Mouse (Mus musculus): ENCODE results near the gene Dlg2. TPM values are rescaled to one million over a fixed set of nuclear protein-coding genes. Genes with fewer than 3 reads are reported as not detected.

Dlg2 gene
- polyA plus RNA-seq, 1 experiment from 2014 or later: 14.2 TPM

DNA sequence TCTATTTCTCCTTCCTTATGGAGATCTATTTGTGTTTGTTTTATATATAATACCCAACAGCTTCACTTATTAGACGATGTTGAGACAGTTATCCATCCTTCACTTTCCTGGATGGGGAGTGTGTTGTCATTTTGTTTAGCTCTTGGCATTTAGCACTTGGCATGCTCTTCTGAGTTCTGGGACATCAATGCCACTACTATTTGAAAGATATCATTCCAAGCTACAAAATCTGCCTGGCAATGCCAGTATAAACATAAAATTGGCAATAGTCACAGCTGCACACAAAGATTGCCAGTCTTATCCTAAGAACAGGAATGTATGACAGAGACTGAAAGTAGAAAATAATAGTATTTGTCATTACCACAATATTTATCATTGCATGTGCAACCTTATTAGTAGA lies 735.8 kb downstream of the Dlg2 start:
- Histone ChIP-seq H3K27ac (ENCODE audit: poor library complexity, severe bottlenecking) (no peak overlapping the region), H3K4me2 (no peak overlapping the region), H3K9ac (no peak overlapping the region), H3K27me3 (replicated peaks) (no peaks in the 10 kb centered on the region), H3K4me3 (no peak overlapping the region), H3K9me3 (replicated peaks) (no peaks in the 10 kb centered on the region), H3K4me1 (replicated peaks) (no peaks in the 10 kb centered on the region), H3K36me3 (no peaks in the 10 kb centered on the region)
- 79% methylated on average over 1 of the region's 1 CpGs for WGBS
- no peak for ATAC-seq (ENCODE audit: insufficient number of reproducible peaks, low FRiP score)

DNA sequence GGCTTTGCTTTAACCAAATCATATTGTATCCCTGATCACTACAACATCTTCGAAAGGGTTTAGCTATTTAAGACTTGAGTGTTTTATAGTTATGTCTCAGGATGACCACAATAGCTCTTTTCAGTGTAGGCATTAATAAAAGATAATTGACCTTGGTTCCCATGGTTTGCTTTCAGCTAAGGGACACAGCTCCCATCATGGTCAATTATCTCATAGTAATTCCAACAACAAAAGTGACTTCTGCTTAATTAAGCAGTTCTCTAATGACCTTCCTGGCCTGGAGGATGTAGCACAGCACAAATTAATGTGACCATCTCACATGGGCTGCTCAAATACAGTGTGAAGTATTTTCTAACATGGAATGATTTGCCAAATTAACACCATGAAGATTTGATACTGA lies 738.4 kb downstream of the Dlg2 start:
- ATAC-seq (ENCODE audit: insufficient number of reproducible peaks, low FRiP score): no peak
- H3K9ac ChIP-seq: no peak overlapping the region
- H3K4me2 ChIP-seq: no peak overlapping the region
- no peaks in the 10 kb centered on the region for H3K9me3 ChIP-seq (replicated peaks)
- no peaks in the 10 kb centered on the region for H3K27me3 ChIP-seq (replicated peaks)
- H3K4me1 ChIP-seq (replicated peaks): no peaks in the 10 kb centered on the region
- H3K36me3 ChIP-seq: no peaks in the 10 kb centered on the region
- WGBS: 65% methylated on average over 1 of the region's 1 CpGs
- no peak overlapping the region for H3K4me3 ChIP-seq
- no peak overlapping the region for H3K27ac ChIP-seq (ENCODE audit: poor library complexity, severe bottlenecking)

DNA sequence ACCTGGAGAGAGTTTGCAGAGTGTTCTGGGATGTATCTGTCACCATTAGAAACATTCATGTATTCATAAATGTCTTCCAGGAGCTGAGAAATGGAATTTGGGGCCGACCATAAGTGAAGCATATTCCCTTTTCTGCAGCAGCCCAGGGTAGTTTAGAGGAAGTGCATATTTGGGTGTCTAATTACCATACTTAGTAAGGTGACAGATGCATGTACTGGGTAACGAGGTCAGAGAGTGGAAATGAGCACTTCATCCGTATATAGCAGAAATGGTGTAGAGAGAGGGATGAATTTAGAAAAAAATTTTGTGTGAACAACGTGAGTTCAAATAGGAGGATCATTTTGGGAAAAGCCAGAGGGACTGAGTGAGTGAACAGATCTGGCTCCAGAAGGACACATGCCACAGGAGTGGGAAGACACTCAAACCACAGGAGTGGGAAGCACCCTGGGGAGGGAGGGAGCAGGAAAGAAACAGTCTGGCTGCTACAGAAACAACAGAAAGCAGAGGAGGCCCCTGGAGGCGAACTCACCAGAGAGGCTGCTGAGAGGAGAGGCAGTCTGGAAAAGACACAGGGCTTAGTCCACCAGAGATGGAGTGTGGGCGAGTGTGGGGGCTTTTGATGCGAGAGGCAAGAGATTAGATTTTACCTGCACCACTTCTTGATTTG lies 742.0 kb downstream of the Dlg2 start:
- Histone ChIP-seq H3K4me2 (no peak overlapping the region), H3K27me3 (replicated peaks) (no peaks in the 10 kb centered on the region), H3K4me1 (replicated peaks) (no peaks in the 10 kb centered on the region), H3K4me3 (no peak overlapping the region), H3K36me3 (no peaks in the 10 kb centered on the region), H3K9me3 (replicated peaks) (no peaks in the 10 kb centered on the region), H3K27ac (ENCODE audit: poor library complexity, severe bottlenecking) (no peak overlapping the region), H3K9ac (no peak overlapping the region)
- WGBS: 58% methylated on average over 7 of the region's 7 CpGs
- no peak for ATAC-seq (ENCODE audit: insufficient number of reproducible peaks, low FRiP score)

DNA sequence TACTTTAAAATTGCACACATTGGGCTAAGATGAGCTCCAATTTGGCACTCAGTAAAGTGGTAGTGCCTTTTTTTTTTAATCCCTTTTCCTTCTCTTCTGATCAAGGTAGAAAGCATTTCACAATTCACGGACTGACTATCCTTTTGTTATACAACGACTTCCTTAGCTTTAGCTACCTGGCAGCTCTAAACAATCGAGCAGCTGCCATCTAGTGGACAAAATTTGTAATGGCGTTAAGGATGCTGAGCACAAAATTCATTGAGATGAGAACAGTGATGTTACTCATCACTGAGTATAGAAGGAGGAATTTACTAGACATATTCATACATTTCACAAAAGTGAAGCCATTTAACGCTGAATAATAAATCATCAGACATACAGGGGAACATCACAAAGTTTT lies 750.0 kb downstream of the Dlg2 start:
- no peaks in the 10 kb centered on the region for H3K9me3 ChIP-seq (replicated peaks)
- H3K9ac ChIP-seq: no peak overlapping the region
- ATAC-seq (ENCODE audit: insufficient number of reproducible peaks, low FRiP score): no peak
- H3K4me2 ChIP-seq: no peak overlapping the region
- no peaks in the 10 kb centered on the region for H3K36me3 ChIP-seq
- H3K4me1 ChIP-seq (replicated peaks): no peaks in the 10 kb centered on the region
- H3K27me3 ChIP-seq (replicated peaks): no peaks in the 10 kb centered on the region
- H3K27ac ChIP-seq (ENCODE audit: poor library complexity, severe bottlenecking): no peak overlapping the region
- no peak overlapping the region for H3K4me3 ChIP-seq
- 3% methylated on average over 5 of the region's 5 CpGs for WGBS

DNA sequence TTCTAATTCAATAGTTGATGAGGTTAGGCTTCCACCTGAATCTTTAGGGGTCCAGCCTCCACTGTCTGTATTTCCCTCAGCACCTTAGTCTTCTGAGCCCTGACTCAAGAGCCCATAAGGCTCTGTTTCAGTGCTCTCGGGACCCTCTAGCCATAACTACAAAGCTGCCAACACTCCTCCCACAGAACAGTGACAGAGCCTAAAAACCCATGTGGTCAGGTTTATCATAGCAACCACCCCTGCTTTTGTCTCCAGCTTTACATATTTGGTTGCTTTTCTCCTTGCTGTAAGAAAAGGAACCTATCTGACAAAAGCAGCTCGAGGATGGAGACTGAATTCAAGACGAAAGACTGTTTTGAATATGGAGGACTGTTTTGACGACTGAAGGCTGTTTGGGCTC lies 765.2 kb downstream of the Dlg2 start:
- H3K4me2 ChIP-seq: no peak overlapping the region
- no peak overlapping the region for H3K27ac ChIP-seq (ENCODE audit: poor library complexity, severe bottlenecking)
- H3K9me3 ChIP-seq (replicated peaks): no peaks in the 10 kb centered on the region
- H3K4me1 ChIP-seq (replicated peaks): no peaks in the 10 kb centered on the region
- H3K27me3 ChIP-seq (replicated peaks): no peaks in the 10 kb centered on the region
- H3K4me3 ChIP-seq: no peak overlapping the region
- 60% methylated on average over 4 of the region's 4 CpGs for WGBS
- no peak for ATAC-seq (ENCODE audit: insufficient number of reproducible peaks, low FRiP score)
- no peaks in the 10 kb centered on the region for H3K36me3 ChIP-seq
- H3K9ac ChIP-seq: no peak overlapping the region

DNA sequence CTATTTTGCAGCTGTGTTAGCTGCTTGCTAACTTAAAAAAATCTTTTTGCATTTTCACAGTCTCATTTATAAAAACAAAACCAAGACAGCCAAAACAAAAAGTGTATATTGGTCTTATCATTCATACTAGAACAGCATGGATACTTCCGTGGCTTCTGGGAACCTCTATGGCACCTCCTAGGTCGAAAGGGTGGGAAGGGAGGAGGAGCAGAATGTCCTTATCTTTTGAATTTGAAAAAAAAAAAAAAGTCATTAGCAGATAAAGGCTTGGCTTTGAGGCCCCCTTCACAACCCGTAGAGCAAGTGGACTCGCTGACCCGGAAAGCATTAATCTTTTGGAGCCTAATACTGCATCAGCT lies 785.2 kb downstream of the Dlg2 start:
- peak overlapping the region; percentile 45 for H3K4me3 ChIP-seq
- H3K36me3 ChIP-seq: no peaks in the 10 kb centered on the region
- peaks cover 12% of the 10 kb centered on the region for H3K4me1 ChIP-seq (replicated peaks)
- H3K9me3 ChIP-seq (replicated peaks): no peaks in the 10 kb centered on the region
- H3K4me2 ChIP-seq: peak overlapping the region; percentile 96
- H3K27ac ChIP-seq (ENCODE audit: poor library complexity, severe bottlenecking): no peak overlapping the region
- ATAC-seq (ENCODE audit: insufficient number of reproducible peaks, low FRiP score): no peak
- H3K27me3 ChIP-seq (replicated peaks): no peaks in the 10 kb centered on the region
- peak overlapping the region; percentile 35; the same call in 1 of the 2 replicates for H3K9ac ChIP-seq
- WGBS: under 1% methylated on average over 5 of the region's 5 CpGs

DNA sequence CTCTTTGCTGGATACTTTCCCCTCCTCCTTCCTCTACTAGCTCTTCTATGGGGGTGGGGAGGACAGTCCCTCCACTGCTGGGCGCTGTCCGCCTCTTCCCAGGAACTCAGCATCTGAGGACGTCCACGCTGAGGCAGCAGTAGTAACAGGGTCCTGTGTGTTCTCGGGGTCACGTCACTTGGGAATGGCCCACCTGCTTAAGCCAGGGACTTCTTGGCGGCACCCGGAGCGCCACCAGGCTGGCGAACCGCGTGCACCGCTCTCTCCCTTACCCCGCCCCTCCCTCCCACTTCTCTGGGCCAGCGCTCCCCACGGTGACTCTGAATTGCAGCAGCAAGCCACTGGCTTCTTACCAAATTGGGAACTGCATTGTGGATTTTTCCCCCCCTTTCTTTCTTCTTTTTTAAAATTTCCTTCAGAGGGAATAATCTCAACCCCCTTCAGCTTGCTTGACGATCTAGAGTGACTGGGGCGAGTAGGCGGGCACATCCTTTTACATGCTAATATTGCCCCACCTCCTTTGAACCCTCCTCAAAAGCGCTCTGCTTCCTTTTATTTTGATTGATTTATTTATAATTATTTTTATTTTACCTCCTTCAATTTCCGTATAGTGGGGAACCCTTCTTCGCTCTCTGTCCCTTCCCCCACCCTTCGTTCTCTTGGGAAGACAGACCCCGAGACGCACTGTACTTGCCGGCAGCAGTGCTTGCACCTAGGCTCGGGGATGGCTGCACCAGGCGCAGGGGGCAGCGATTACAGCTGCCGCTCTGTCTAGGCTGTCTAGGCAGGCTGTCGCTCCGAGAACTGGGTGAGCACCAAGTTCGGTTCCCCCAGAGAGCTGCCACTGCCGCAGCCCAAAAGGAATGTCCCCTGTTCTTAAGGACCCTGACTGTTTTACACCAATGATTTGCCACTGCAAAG lies 785.8 kb downstream of the Dlg2 start:
- WGBS: under 1% methylated on average over 34 of the region's 34 CpGs
- Histone ChIP-seq H3K27ac (ENCODE audit: poor library complexity, severe bottlenecking) (no peak overlapping the region), H3K36me3 (no peaks in the 10 kb centered on the region), H3K4me1 (replicated peaks) (peaks cover 12% of the 10 kb centered on the region), H3K27me3 (replicated peaks) (no peaks in the 10 kb centered on the region), H3K9ac (peak overlapping the region; percentile 35; the same call in 1 of the 2 replicates), H3K4me3 (peak overlapping the region; percentile 45), H3K9me3 (replicated peaks) (no peaks in the 10 kb centered on the region), H3K4me2 (peak overlapping the region; percentile 96)
- ATAC-seq (ENCODE audit: insufficient number of reproducible peaks, low FRiP score): no peak

DNA sequence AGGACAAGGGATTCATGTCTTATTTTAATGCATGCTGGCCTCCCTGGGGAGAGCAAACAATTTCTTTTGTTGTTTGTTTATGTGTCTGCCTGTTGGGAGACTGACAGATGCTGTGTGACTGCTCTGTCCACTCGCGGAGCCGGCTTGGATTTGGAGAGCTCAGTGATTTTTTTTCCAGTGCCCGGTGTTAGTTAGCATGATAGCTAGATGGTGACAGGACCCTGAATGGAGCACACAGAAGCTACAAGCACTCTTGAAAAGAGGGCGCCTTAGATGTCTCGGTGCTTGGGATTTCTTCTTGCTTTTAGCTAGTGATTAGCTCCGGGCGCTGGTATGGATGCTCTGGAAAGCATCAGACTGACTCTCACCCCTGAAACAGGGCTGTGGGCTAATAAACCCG lies 786.5 kb downstream of the Dlg2 start:
- no peak for ATAC-seq (ENCODE audit: insufficient number of reproducible peaks, low FRiP score)

DNA sequence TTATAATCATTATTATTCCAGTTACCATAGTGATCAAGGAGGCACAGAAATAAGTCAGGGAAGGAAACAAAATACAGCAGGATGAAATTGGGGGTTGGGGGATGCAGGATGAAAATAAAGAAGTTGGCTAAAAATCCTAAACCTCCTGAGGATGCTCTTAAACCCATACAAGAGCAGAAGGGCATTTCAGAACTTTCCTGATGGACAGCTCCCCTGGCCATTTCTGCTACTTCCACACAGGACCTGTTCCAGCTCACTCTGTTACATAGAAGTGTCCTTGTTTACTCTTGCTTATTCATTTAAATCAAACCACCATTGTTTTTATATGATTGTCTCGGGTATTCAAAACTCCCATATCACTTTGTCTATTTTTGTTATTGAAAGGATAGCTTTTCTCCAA lies 791.3 kb downstream of the Dlg2 start:
- no peak overlapping the region for H3K9ac ChIP-seq
- WGBS: 12% methylated on average over 1 of the region's 1 CpGs
- no peak for ATAC-seq (ENCODE audit: insufficient number of reproducible peaks, low FRiP score)

More for the DNA sequence above, 786.5 kb downstream of the Dlg2 start:
- Histone ChIP-seq H3K4me3 (peak overlapping the region; percentile 45), H3K27ac (ENCODE audit: poor library complexity, severe bottlenecking) (no peak overlapping the region), H3K9ac (no peak overlapping the region), H3K9me3 (replicated peaks) (no peaks in the 10 kb centered on the region), H3K36me3 (no peaks in the 10 kb centered on the region), H3K4me1 (replicated peaks) (peaks cover 12% of the 10 kb centered on the region), H3K4me2 (peak overlapping the region; percentile 96), H3K27me3 (replicated peaks) (no peaks in the 10 kb centered on the region)
- 9% methylated on average over 9 of the region's 9 CpGs for WGBS

DNA sequence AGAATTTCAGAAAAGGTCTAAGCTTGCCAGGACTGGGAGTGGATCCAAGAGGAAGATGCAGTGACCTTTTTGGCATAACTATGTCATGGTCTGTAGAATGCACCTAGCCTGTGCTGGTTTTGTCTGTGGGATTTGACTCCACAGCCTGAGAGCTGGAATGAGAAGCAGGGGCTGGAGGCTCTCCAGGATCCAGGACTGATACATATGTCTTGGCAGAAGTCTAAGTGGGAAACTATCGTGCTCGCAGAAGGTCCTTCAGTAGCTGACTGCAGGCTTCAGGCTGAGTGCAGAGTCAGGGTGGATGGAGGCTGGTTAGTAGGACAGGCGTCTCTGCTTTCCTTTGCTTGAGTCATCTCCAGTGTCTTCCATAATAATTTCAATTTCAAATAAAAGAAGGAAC lies 807.7 kb downstream of the Dlg2 start:
- no peak for ATAC-seq (ENCODE audit: insufficient number of reproducible peaks, low FRiP score)
- WGBS: 84% methylated on average over 3 of the region's 3 CpGs

More for the DNA sequence above, 791.3 kb downstream of the Dlg2 start:
- Histone ChIP-seq H3K4me3 (no peak overlapping the region), H3K27me3 (replicated peaks) (no peaks in the 10 kb centered on the region), H3K27ac (ENCODE audit: poor library complexity, severe bottlenecking) (no peak overlapping the region), H3K36me3 (no peaks in the 10 kb centered on the region), H3K9me3 (replicated peaks) (no peaks in the 10 kb centered on the region), H3K4me2 (no peak overlapping the region), H3K4me1 (replicated peaks) (peaks cover 5% of the 10 kb centered on the region; the same call in 1 of the 2 replicates)

DNA sequence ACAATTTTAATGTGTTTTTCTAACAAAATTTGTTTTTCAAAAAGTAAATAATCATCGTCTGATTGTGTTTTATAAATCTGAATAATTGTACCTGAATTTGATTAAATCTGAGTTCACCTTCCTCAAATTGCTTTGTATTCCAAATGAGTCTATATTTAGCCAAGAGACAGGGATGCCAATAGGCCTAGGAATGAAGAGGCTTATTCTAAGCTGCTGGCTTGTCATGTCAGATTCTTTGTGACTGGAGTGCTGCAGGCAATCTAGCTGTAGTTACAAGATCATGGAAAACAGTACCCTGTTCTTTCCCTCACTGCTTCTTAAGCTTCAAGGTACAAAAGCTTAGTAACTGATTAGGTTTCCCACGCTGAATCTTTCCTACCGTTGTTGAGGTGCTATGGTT lies 811.9 kb downstream of the Dlg2 start:
- no peaks in the 10 kb centered on the region for H3K27me3 ChIP-seq (replicated peaks)
- H3K4me2 ChIP-seq: no peak overlapping the region
- H3K36me3 ChIP-seq: no peaks in the 10 kb centered on the region
- WGBS: 65% methylated on average over 3 of the region's 3 CpGs
- H3K4me3 ChIP-seq: no peak overlapping the region
- no peak for ATAC-seq (ENCODE audit: insufficient number of reproducible peaks, low FRiP score)
- no peak overlapping the region for H3K9ac ChIP-seq
- no peaks in the 10 kb centered on the region for H3K9me3 ChIP-seq (replicated peaks)
- H3K4me1 ChIP-seq (replicated peaks): no peaks in the 10 kb centered on the region
- H3K27ac ChIP-seq (ENCODE audit: poor library complexity, severe bottlenecking): no peak overlapping the region

More for the DNA sequence above, 807.7 kb downstream of the Dlg2 start:
- H3K9ac ChIP-seq: no peak overlapping the region
- H3K9me3 ChIP-seq (replicated peaks): no peaks in the 10 kb centered on the region
- no peak overlapping the region for H3K4me2 ChIP-seq
- no peaks in the 10 kb centered on the region for H3K36me3 ChIP-seq
- H3K27ac ChIP-seq (ENCODE audit: poor library complexity, severe bottlenecking): no peak overlapping the region
- H3K4me3 ChIP-seq: no peak overlapping the region
- H3K4me1 ChIP-seq (replicated peaks): no peaks in the 10 kb centered on the region
- H3K27me3 ChIP-seq (replicated peaks): no peaks in the 10 kb centered on the region
